ENCODE assay signal across 14 mouse cellular contexts in genomic region chr2:161138672-161139536, GRCm38 (mm10). TPM values are rescaled to one million over a fixed set of nuclear protein-coding genes. Genes with fewer than 3 reads are reported as not detected.
DNase-seq lines count a peak whose midpoint lies in the region; ATAC-seq and TF ChIP-seq lines count a peak whose summit lies in the region.
"Had no signal": no experiment of that assay in that cellular context is flagged by ENCODE, and none has a peak within 500 bp of the region (broad histone marks: within the 10 kb centered on the region; RNA-seq: fewer than 3 reads in every experiment).

No protein-coding gene starts in this region.

- H3K9ac ChIP-seq in midbrain, embryonic 11.5 days (ENCODE audit: low read length), result no peak overlapping the region
- H3K9ac ChIP-seq: liver, embryonic 15.5 days; midbrain, embryonic 12.5 days had no signal

- H3K27me3 ChIP-seq in midbrain, embryonic 11.5 days (ENCODE audit: control insufficient read depth, insufficient read depth, low read length), result no peaks in the 10 kb centered on the region
- H3K27me3 ChIP-seq: liver, embryonic 15.5 days; midbrain, embryonic 12.5 days had no signal

- DNase-seq in layer of hippocampus, adult 11-12 months (ENCODE audit: low spot score), result peak; percentile 22
- DNase-seq in layer of hippocampus, adult 9-11 months, result no peak
- peak; percentile 8 for DNase-seq in urinary bladder, postnatal 14 days (ENCODE audit: low spot score)
- DNase-seq in urinary bladder, postnatal 36 days (ENCODE audit: low spot score in 2 of 2), result no peak
- peak; percentile 37 to 46 for DNase-seq in kidney, postnatal 25 days
- DNase-seq in midbrain, embryonic 11.5 days (ENCODE audit: low spot score, missing footprints), result no peak
- no peak for DNase-seq in gastrocnemius, adult 2 months
- DNase-seq: adrenal gland, adult 2 months had no signal

- ATAC-seq in monocyte, adult 5-6 weeks (replicated peaks; ENCODE audit: insufficient number of reproducible peaks, low FRiP score, low TSS enrichment, poor library complexity, severe bottlenecking), result no peak
- no peak for ATAC-seq in midbrain, embryonic 11.5 days (ENCODE audit: low FRiP score)
- ATAC-seq: forebrain, embryonic 16.5 days had no signal

- H3K4me1 ChIP-seq in midbrain, embryonic 11.5 days (ENCODE audit: control insufficient read depth, insufficient read depth, low read length), result no peaks in the 10 kb centered on the region
- H3K4me1 ChIP-seq: heart, embryonic 10.5 days; hindbrain, embryonic 10.5 days; liver, embryonic 15.5 days; midbrain, embryonic 12.5 days had no signal

- intact Hi-C loops in gastrocnemius, adult 2 months (cut with DNase I), result no loop called here

- H3K4me2 ChIP-seq in midbrain, embryonic 11.5 days, result no peak overlapping the region
- H3K4me2 ChIP-seq: liver, embryonic 15.5 days; midbrain, embryonic 12.5 days had no signal

- H3K27ac ChIP-seq in midbrain, embryonic 11.5 days (ENCODE audit: low read depth, low read length), result no peak overlapping the region
- H3K27ac ChIP-seq in gastrocnemius, adult 2 months, result no peak overlapping the region
- H3K27ac ChIP-seq: heart, embryonic 10.5 days; hindbrain, embryonic 10.5 days; liver, embryonic 15.5 days; midbrain, embryonic 12.5 days had no signal

- H3K9me3 ChIP-seq in midbrain, embryonic 11.5 days (ENCODE audit: control insufficient read depth, low read length), result no peaks in the 10 kb centered on the region
- H3K9me3 ChIP-seq: heart, embryonic 10.5 days; hindbrain, embryonic 10.5 days; liver, embryonic 15.5 days; midbrain, embryonic 12.5 days had no signal

- TF ChIP-seq CTCF in gastrocnemius, adult 2 months (IDR thresholded peaks at IDR 0.05), result no peak

- H3K36me3 ChIP-seq in midbrain, embryonic 11.5 days (ENCODE audit: control insufficient read depth, insufficient read depth, low read length), result no peaks in the 10 kb centered on the region
- H3K36me3 ChIP-seq: heart, embryonic 10.5 days; hindbrain, embryonic 10.5 days; liver, embryonic 15.5 days; midbrain, embryonic 12.5 days had no signal

- WGBS in midbrain, embryonic 11.5 days, result 75% methylated on average over 11 of the region's 11 CpGs

- H3K4me3 ChIP-seq in midbrain, embryonic 11.5 days (ENCODE audit: low read depth, low read length), result no peak overlapping the region
- H3K4me3 ChIP-seq in gastrocnemius, adult 2 months, result no peak overlapping the region
- H3K4me3 ChIP-seq: heart, embryonic 10.5 days; hindbrain, embryonic 10.5 days; liver, embryonic 15.5 days; midbrain, embryonic 12.5 days had no signal

RNA-seq across cellular contexts. Expression of gene Chd6, which starts 30.0 kb away (rescaled TPM):
- 30.0 to 80.8 TPM (median 51.0 TPM) in 3 replicates for total RNA-seq in monocyte, adult 5-6 weeks (2017)
- polyA plus RNA-seq in midbrain, embryonic 11.5 days (2014; fragmentation: Nextera tagmentation; extraction: Ambion mirVana), result 34.4 and 38.0 TPM in 2 replicates
- total RNA-seq in gastrocnemius, adult 2 months (2021), result 10 to 100 TPM; 18.0 to 21.0 TPM

Comparison
In these comparisons a context has a peak if more than half of its experiments do, and no peak if none do; other contexts are left out.
1. DNase-seq: peak in layer of hippocampus, adult 11-12 months (single experiment), urinary bladder, postnatal 14 days (single experiment) and kidney, postnatal 25 days (2 of 2); none in layer of hippocampus, adult 9-11 months (single experiment), urinary bladder, postnatal 36 days (0 of 2), midbrain, embryonic 11.5 days (single experiment) and gastrocnemius, adult 2 months (single experiment).